Mouse (Mus musculus): ENCODE measurements around the gene Dnase1l3. TPM values are rescaled to one million over a fixed set of nuclear protein-coding genes. Genes with fewer than 3 reads are reported as not detected.
A peak's percentile ranks its signal among the peaks of the same experiment; 100 is the strongest.

The Dnase1l3 gene
- total RNA-seq, 1 experiment from 2014 or later: 1.3 TPM

- ATAC-seq (ENCODE audit: extremely low read depth, insufficient number of reproducible peaks, low FRiP score, poor library complexity, severe bottlenecking): no peak
These were observed 49.1 kb downstream of the Dnase1l3 start for GRCm38 (mm10) chr14:7945261-7945660.

GRCm38 (mm10) chr14:7944349-7945039 lies 49.9 kb downstream of the Dnase1l3 start:
- 0 out of 2 replicates have a peak, but pooled peaks have one; percentile 22 for ATAC-seq (ENCODE audit: extremely low read depth, insufficient number of reproducible peaks, low FRiP score, poor library complexity, severe bottlenecking)

GRCm38 (mm10) chr14:7943801-7944135 lies 50.6 kb downstream of the Dnase1l3 start:
- ATAC-seq (ENCODE audit: extremely low read depth, insufficient number of reproducible peaks, low FRiP score, poor library complexity, severe bottlenecking): no peak

GRCm38 (mm10) chr14:7943101-7943800 lies 51.1 kb downstream of the Dnase1l3 start:
- ATAC-seq (ENCODE audit: extremely low read depth, insufficient number of reproducible peaks, low FRiP score, poor library complexity, severe bottlenecking): no peak

GRCm38 (mm10) chr14:7941413-7941812 lies 53.0 kb downstream of the Dnase1l3 start:
- ATAC-seq (ENCODE audit: extremely low read depth, insufficient number of reproducible peaks, low FRiP score, poor library complexity, severe bottlenecking): no peak

GRCm38 (mm10) chr14:7938809-7939784 lies 55.3 kb downstream of the Dnase1l3 start:
- no peak for ATAC-seq (ENCODE audit: extremely low read depth, insufficient number of reproducible peaks, low FRiP score, poor library complexity, severe bottlenecking)

- ATAC-seq (ENCODE audit: extremely low read depth, insufficient number of reproducible peaks, low FRiP score, poor library complexity, severe bottlenecking): no peak
These were observed 57.2 kb downstream of the Dnase1l3 start for GRCm38 (mm10) chr14:7937052-7937630.

- no peak for ATAC-seq (ENCODE audit: extremely low read depth, insufficient number of reproducible peaks, low FRiP score, poor library complexity, severe bottlenecking)
These were observed 60.2 kb downstream of the Dnase1l3 start for GRCm38 (mm10) chr14:7934166-7934565.

- ATAC-seq (ENCODE audit: extremely low read depth, insufficient number of reproducible peaks, low FRiP score, poor library complexity, severe bottlenecking): no peak
These were observed 62.2 kb downstream of the Dnase1l3 start for GRCm38 (mm10) chr14:7932151-7932550.

- ATAC-seq (ENCODE audit: extremely low read depth, insufficient number of reproducible peaks, low FRiP score, poor library complexity, severe bottlenecking): no peak
These were observed 65.3 kb downstream of the Dnase1l3 start for GRCm38 (mm10) chr14:7929029-7929428.

- ATAC-seq (ENCODE audit: extremely low read depth, insufficient number of reproducible peaks, low FRiP score, poor library complexity, severe bottlenecking): no peak
These were observed 66.0 kb downstream of the Dnase1l3 start for GRCm38 (mm10) chr14:7928362-7928761.

GRCm38 (mm10) chr14:7923635-7924034 lies 70.7 kb downstream of the Dnase1l3 start:
- no peak for ATAC-seq (ENCODE audit: extremely low read depth, insufficient number of reproducible peaks, low FRiP score, poor library complexity, severe bottlenecking)

- no peak for ATAC-seq (ENCODE audit: extremely low read depth, insufficient number of reproducible peaks, low FRiP score, poor library complexity, severe bottlenecking)
These were observed 72.9 kb downstream of the Dnase1l3 start for GRCm38 (mm10) chr14:7921459-7921858.

- no peak for ATAC-seq (ENCODE audit: extremely low read depth, insufficient number of reproducible peaks, low FRiP score, poor library complexity, severe bottlenecking)
These were observed 74.5 kb downstream of the Dnase1l3 start for GRCm38 (mm10) chr14:7919921-7920320.

GRCm38 (mm10) chr14:7919309-7919708 lies 75.1 kb downstream of the Dnase1l3 start:
- ATAC-seq (ENCODE audit: extremely low read depth, insufficient number of reproducible peaks, low FRiP score, poor library complexity, severe bottlenecking): no peak

GRCm38 (mm10) chr14:7918150-7918991 lies 76.0 kb downstream of the Dnase1l3 start:
- no peak for ATAC-seq (ENCODE audit: extremely low read depth, insufficient number of reproducible peaks, low FRiP score, poor library complexity, severe bottlenecking)

All from neutrophil, adult 5-6 weeks (primary cell).